Mouse (Mus musculus) midbrain, postnatal 0 days (tissue): ENCODE data around the gene Mgst3. TPM values are rescaled to one million over a fixed set of nuclear protein-coding genes. Genes with fewer than 3 reads are reported as not detected.

Source experiments
- ATAC-seq: fragments of 200-750 bp; cut with Nextera tagmentation; 2 replicates; pipeline ENCODE4 v1.8.0; 2017; ENCODE audit warnings: moderate number of reproducible peaks, mild to moderate bottlenecking, moderate TSS enrichment, moderate library complexity; ENCODE audit not compliant: low FRiP score
- DNase-seq: peaks from one replicate; pipeline ENCODE4 v3.0.0-alpha.2; 2015; ENCODE audit warnings: low spot score
- H3K27ac ChIP-seq: fragments of 300-500 bp; sonication (generic); 2 replicates; pipeline ENCODE4 v1.5.1; 2014; ENCODE audit warnings: low read depth, mild to moderate bottlenecking, low read length, mixed read lengths
- H3K27me3 ChIP-seq: fragments of 300-500 bp; sonication (generic); 2 replicates; pipeline ENCODE4 v1.6.1; 2014; ENCODE audit warnings: low read length, control low read depth, mixed read lengths; ENCODE audit not compliant: insufficient read depth
- H3K36me3 ChIP-seq: fragments of 300-500 bp; sonication (generic); 2 replicates; pipeline ENCODE4 v1.6.1; 2014; ENCODE audit warnings: low read length, control low read depth, mixed read lengths; ENCODE audit not compliant: insufficient read depth
- H3K4me1 ChIP-seq: fragments of 300-500 bp; sonication (generic); 2 replicates; pipeline ENCODE4 v1.6.1; 2014; ENCODE audit warnings: mild to moderate bottlenecking, control low read depth, antibody characterized with exemption, low read length, mixed read lengths; ENCODE audit not compliant: insufficient read depth
- H3K4me2 ChIP-seq: fragments of 300-500 bp; sonication (generic); 2 replicates; pipeline ENCODE4 v1.6.1; 2014; ENCODE audit warnings: low read depth, mild to moderate bottlenecking, low read length, mixed read lengths; ENCODE audit not compliant: poor library complexity, severe bottlenecking
- H3K4me3 ChIP-seq: fragments of 300-500 bp; sonication (generic); 2 replicates; pipeline ENCODE4 v1.5.1; 2014; ENCODE audit warnings: low read depth, mild to moderate bottlenecking, low read length, moderate library complexity
- H3K9ac ChIP-seq: fragments of 300-500 bp; sonication (generic); replicated peaks from 2 replicates; pipeline ENCODE4 v1.6.1; 2014; ENCODE audit warnings: mild to moderate bottlenecking, low read length, moderate library complexity, mixed read lengths; ENCODE audit not compliant: poor library complexity, severe bottlenecking
- H3K9me3 ChIP-seq: fragments of 300-500 bp; sonication (generic); 2 replicates; pipeline ENCODE4 v1.6.1; 2016; ENCODE audit warnings: low read length, control low read depth
- CTCF ChIP-seq: IDR thresholded peaks from 2 replicates; pipeline ENCODE4 v1.5.1; 2016; ENCODE audit warnings: antibody characterized with exemption, mild to moderate bottlenecking
- WGBS: fragments of 180-500 bp; shearing (Covaris S2); extraction: QIAGEN DNeasy Blood & Tissue Kit; methylation state at CpG from one replicate; pipeline ENCODE4 v1.1.7; 2014; 5-methylcytosine and 5-hydroxymethylcytosine counted together
- polyA plus RNA-seq: library from polyadenylated mRNA; unstranded; fragments of >200 nt; fragmentation: Nextera tagmentation; extraction: Ambion mirVana; gene quantifications from 2 replicates; pipeline ENCODE4 v1.2.1, GENCODE M21; 2015
- total RNA-seq: library from RNA; depleted of rRNA; stranded (reverse); fragments of >200 nt; gene quantifications from 2 replicates; pipeline ENCODE4 v1.2.3, GENCODE M21; 2014; rRNA removed

Mgst3 gene
- total RNA-seq (221 and 246 TPM in 2 replicates), polyA plus RNA-seq (240 and 311 TPM in 2 replicates)

GRCm38 (mm10) chr1:167393683-167394492, at the start of gene Mgst3:
Gene Mgst3 (minus strand): TSS chr1:167393841.
- peak within 1 kb of the TSS; percentile 68 for H3K9ac ChIP-seq
- no peaks in the 10 kb centered on the region; the same call in 1 of the 2 replicates for H3K27me3 ChIP-seq
- ATAC-seq, result peak; percentile 92
- peak within 1 kb of the TSS; percentile 75 for H3K27ac ChIP-seq
- H3K4me3 ChIP-seq, result peak within 1 kb of the TSS; percentile 67
- WGBS, result under 1% methylated on average over 45 of the region's 45 CpGs
- DNase-seq, result peak; percentile 97
- peak within 1 kb of the TSS; percentile 84 for H3K4me2 ChIP-seq
- H3K9me3 ChIP-seq, result no peaks in the 10 kb centered on the region
- peak; percentile 78 for TF ChIP-seq CTCF
- no peaks in the 10 kb centered on the region for H3K36me3 ChIP-seq
- H3K4me1 ChIP-seq, result no peaks in the 10 kb centered on the region

GRCm38 (mm10) chr1:167438231-167438885, 44.7 kb upstream of the Mgst3 start:
- WGBS, result 50% methylated on average over 9 of the region's 9 CpGs
- ATAC-seq (no peak), DNase-seq (no peak)
- H3K9ac ChIP-seq, result no peak overlapping the region
- H3K27me3 ChIP-seq, result no peaks in the 10 kb centered on the region
- no peak overlapping the region for H3K4me3 ChIP-seq
- no peak overlapping the region for H3K4me2 ChIP-seq
- no peak for TF ChIP-seq CTCF
- H3K9me3 ChIP-seq, result no peaks in the 10 kb centered on the region
- H3K4me1 ChIP-seq, result no peaks in the 10 kb centered on the region
- no peak overlapping the region for H3K27ac ChIP-seq
- no peaks in the 10 kb centered on the region for H3K36me3 ChIP-seq

GRCm38 (mm10) chr1:167437091-167437490, 43.5 kb upstream of the Mgst3 start:
- Histone ChIP-seq H3K36me3 (no peaks in the 10 kb centered on the region), H3K4me3 (no peak overlapping the region), H3K4me1 (no peaks in the 10 kb centered on the region), H3K27me3 (no peaks in the 10 kb centered on the region), H3K27ac (no peak overlapping the region), H3K4me2 (no peak overlapping the region), H3K9ac (no peak overlapping the region), H3K9me3 (no peaks in the 10 kb centered on the region)
- no peak for TF ChIP-seq CTCF
- 73% methylated on average over 7 of the region's 7 CpGs for WGBS
- no peak for ATAC-seq
- no peak for DNase-seq

GRCm38 (mm10) chr1:167436186-167436975, 42.7 kb upstream of the Mgst3 start:
- H3K4me3 ChIP-seq, result no peak overlapping the region
- no peak for ATAC-seq
- no peaks in the 10 kb centered on the region for H3K9me3 ChIP-seq
- DNase-seq, result no peak
- H3K27ac ChIP-seq, result no peak overlapping the region
- H3K4me2 ChIP-seq, result no peak overlapping the region
- H3K36me3 ChIP-seq, result no peaks in the 10 kb centered on the region
- H3K9ac ChIP-seq, result no peak overlapping the region
- TF ChIP-seq CTCF, result no peak
- no peaks in the 10 kb centered on the region for H3K4me1 ChIP-seq
- WGBS, result 88% methylated on average over 7 of the region's 7 CpGs
- H3K27me3 ChIP-seq, result no peaks in the 10 kb centered on the region

- no peak overlapping the region for H3K4me2 ChIP-seq
- TF ChIP-seq CTCF, result no peak
- no peaks in the 10 kb centered on the region for H3K4me1 ChIP-seq
- no peak overlapping the region for H3K4me3 ChIP-seq
- H3K9ac ChIP-seq, result no peak overlapping the region
- WGBS, result 86% methylated on average over 4 of the region's 4 CpGs
- DNase-seq, result no peak
- H3K9me3 ChIP-seq, result no peaks in the 10 kb centered on the region
- no peak overlapping the region for H3K27ac ChIP-seq
- ATAC-seq, result no peak
- H3K36me3 ChIP-seq, result no peaks in the 10 kb centered on the region
- no peaks in the 10 kb centered on the region for H3K27me3 ChIP-seq
Observed at GRCm38 (mm10) chr1:167434931-167435330, 41.3 kb upstream of the Mgst3 start.
